ENCODE assay signal across 16 mouse cellular contexts in genomic region chr3:138865271-138865670, GRCm38 (mm10).
DNase-seq lines count a peak whose midpoint lies in the region; ATAC-seq lines count a peak whose summit lies in the region.
"Had no signal": no experiment of that assay in that cellular context is flagged by ENCODE, and none has a peak within 500 bp of the region (broad histone marks: within the 10 kb centered on the region; RNA-seq: fewer than 3 reads in every experiment).

No protein-coding gene starts in this region.

- no peak overlapping the region for H3K4me3 ChIP-seq in hindbrain, embryonic 13.5 days
- no peak overlapping the region for H3K4me3 ChIP-seq in hindbrain, embryonic 12.5 days
- no peak overlapping the region for H3K4me3 ChIP-seq in limb, embryonic 10.5 days
- no peak overlapping the region for H3K4me3 ChIP-seq in intestine, embryonic 15.5 days (replicated peaks)
- H3K4me3 ChIP-seq: forebrain, embryonic 10.5 days; heart, embryonic 13.5 days; kidney, embryonic 15.5 days had no signal

- H3K27ac ChIP-seq in hindbrain, embryonic 13.5 days: peak overlapping the region; percentile 2
- no peak overlapping the region for H3K27ac ChIP-seq in hindbrain, embryonic 12.5 days
- H3K27ac ChIP-seq in limb, embryonic 10.5 days: peak overlapping the region; percentile 42; the same call in 1 of the 2 replicates
- no peak overlapping the region for H3K27ac ChIP-seq in intestine, embryonic 15.5 days
- H3K27ac ChIP-seq: forebrain, embryonic 10.5 days; heart, embryonic 13.5 days; kidney, embryonic 15.5 days; liver, embryonic 14.5 days; macrophage had no signal

- no peak for ATAC-seq in hindbrain, embryonic 13.5 days (ENCODE audit: low FRiP score)
- no peak for ATAC-seq in hindbrain, embryonic 12.5 days (ENCODE audit: low FRiP score)
- no peak for ATAC-seq in intestine, embryonic 15.5 days

- H3K4me1 ChIP-seq in hindbrain, embryonic 13.5 days (replicated peaks): peaks cover 26% of the 10 kb centered on the region
- peaks cover 16% of the 10 kb centered on the region for H3K4me1 ChIP-seq in hindbrain, embryonic 12.5 days
- H3K4me1 ChIP-seq in limb, embryonic 10.5 days: peaks cover 22% of the 10 kb centered on the region
- H3K4me1 ChIP-seq in intestine, embryonic 15.5 days (replicated peaks): no peaks in the 10 kb centered on the region

- H3K27me3 ChIP-seq in hindbrain, embryonic 13.5 days: no peaks in the 10 kb centered on the region
- no peaks in the 10 kb centered on the region for H3K27me3 ChIP-seq in hindbrain, embryonic 12.5 days
- H3K27me3 ChIP-seq in limb, embryonic 10.5 days (ENCODE audit: low read depth, poor library complexity, severe bottlenecking): no peaks in the 10 kb centered on the region
- H3K27me3 ChIP-seq in intestine, embryonic 15.5 days (replicated peaks): no peaks in the 10 kb centered on the region
- H3K27me3 ChIP-seq: heart, embryonic 13.5 days; kidney, embryonic 15.5 days had no signal

- H3K36me3 ChIP-seq in hindbrain, embryonic 13.5 days: peaks cover 4% of the 10 kb centered on the region; the same call in 1 of the 2 replicates
- no peaks in the 10 kb centered on the region for H3K36me3 ChIP-seq in hindbrain, embryonic 12.5 days
- 0 out of 2 replicates have a peak, but pooled peaks cover 6% of the 10 kb centered on the region for H3K36me3 ChIP-seq in limb, embryonic 10.5 days
- no peaks in the 10 kb centered on the region for H3K36me3 ChIP-seq in intestine, embryonic 15.5 days
- H3K36me3 ChIP-seq: forebrain, embryonic 10.5 days; heart, embryonic 13.5 days; kidney, embryonic 15.5 days had no signal

- 79% methylated on average over 5 of the region's 5 CpGs for WGBS in hindbrain, embryonic 13.5 days
- WGBS in hindbrain, embryonic 12.5 days: 76% methylated on average over 5 of the region's 5 CpGs
- whole genome bisulfite sequencing in limb, embryonic 10.5 days: 94% methylated on average over 5 of the region's 5 CpGs
- 76% methylated on average over 5 of the region's 5 CpGs for WGBS in intestine, embryonic 15.5 days

- DNase-seq in brain, adult 2 months (ENCODE audit: low read depth, low spot score): peak; percentile 97
- DNase-seq in cerebellum, adult 9-11 months: peak; percentile 96
- DNase-seq in limb, embryonic 10.5 days (ENCODE audit: low spot score): no peak
- no peak for DNase-seq in B cell, adult 2 months
- DNase-seq: adrenal gland, adult 2 months; heart, postnatal 4 days; midbrain, embryonic 14.5 days; thymus, postnatal 4 days had no signal

- H3K9ac ChIP-seq in hindbrain, embryonic 13.5 days: no peak overlapping the region
- no peak overlapping the region for H3K9ac ChIP-seq in hindbrain, embryonic 12.5 days
- H3K9ac ChIP-seq in intestine, embryonic 15.5 days: no peak overlapping the region
- H3K9ac ChIP-seq: heart, embryonic 13.5 days; kidney, embryonic 15.5 days; liver, embryonic 14.5 days had no signal

- no peak overlapping the region for H3K4me2 ChIP-seq in hindbrain, embryonic 13.5 days
- no peak overlapping the region for H3K4me2 ChIP-seq in hindbrain, embryonic 12.5 days (replicated peaks)
- H3K4me2 ChIP-seq in intestine, embryonic 15.5 days (replicated peaks): no peak overlapping the region
- H3K4me2 ChIP-seq: heart, embryonic 13.5 days; kidney, embryonic 15.5 days had no signal

- H3K9me3 ChIP-seq in hindbrain, embryonic 13.5 days: no peaks in the 10 kb centered on the region
- no peaks in the 10 kb centered on the region for H3K9me3 ChIP-seq in hindbrain, embryonic 12.5 days (replicated peaks)
- no peaks in the 10 kb centered on the region for H3K9me3 ChIP-seq in limb, embryonic 10.5 days (replicated peaks)
- H3K9me3 ChIP-seq in intestine, embryonic 15.5 days: no peaks in the 10 kb centered on the region
- H3K9me3 ChIP-seq: kidney, embryonic 15.5 days had no signal

Comparison
In these comparisons a context has a peak if more than half of its experiments do, and no peak if none do; other contexts are left out.
1. H3K27ac ChIP-seq: peak in hindbrain, embryonic 13.5 days (single experiment) and limb, embryonic 10.5 days (single experiment); none in hindbrain, embryonic 12.5 days (single experiment) and intestine, embryonic 15.5 days (single experiment).
2. DNase-seq: peak in brain, adult 2 months (single experiment) and cerebellum, adult 9-11 months (single experiment); none in limb, embryonic 10.5 days (single experiment) and B cell, adult 2 months (0 of 2).